Mouse (Mus musculus) lung, embryonic 14.5 days (tissue): Measurements from ENCODE around the gene Gm4871. TPM values are rescaled to one million over a fixed set of nuclear protein-coding genes. Genes with fewer than 3 reads are reported as not detected.
"Not testable (repeated sequence)": the region's sequence is repeated elsewhere in the genome, so short reads cannot be mapped to it uniquely, and the experiment has no call there.

Experiments used
- ATAC-seq: fragments of 200-750 bp; cut with Nextera tagmentation; 2 replicates; pipeline ENCODE4 v1.8.0; 2017; ENCODE audit warnings: mild to moderate bottlenecking, moderate TSS enrichment, moderate library complexity; ENCODE audit not compliant: insufficient read depth
- DNase-seq: peaks from one replicate; pipeline ENCODE4 v3.0.0-alpha.2; 2015
- H3K27ac ChIP-seq: fragments of 300-500 bp; sonication (generic); 2 replicates; pipeline ENCODE4 v1.5.1; 2014; ENCODE audit warnings: low read depth, mild to moderate bottlenecking, moderate library complexity
- H3K27me3 ChIP-seq: fragments of 300-500 bp; sonication (generic); 2 replicates; pipeline ENCODE4 v1.6.1; 2014; ENCODE audit warnings: low read length, control low read depth; ENCODE audit not compliant: insufficient read depth
- H3K36me3 ChIP-seq: fragments of 300-500 bp; sonication (generic); 2 replicates; pipeline ENCODE4 v1.6.1; 2014; ENCODE audit warnings: control low read depth; ENCODE audit not compliant: insufficient read depth
- H3K4me1 ChIP-seq: fragments of 300-500 bp; sonication (generic); 2 replicates; pipeline ENCODE4 v1.6.1; 2014; ENCODE audit warnings: antibody characterized with exemption, control low read depth; ENCODE audit not compliant: insufficient read depth
- H3K4me2 ChIP-seq: fragments of 300-500 bp; sonication (generic); 2 replicates; pipeline ENCODE4 v1.6.1; 2014; ENCODE audit warnings: mild to moderate bottlenecking
- H3K4me3 ChIP-seq: fragments of 300-500 bp; sonication (generic); 2 replicates; pipeline ENCODE4 v1.5.1; 2014; ENCODE audit warnings: low read depth, low read length
- H3K9ac ChIP-seq: fragments of 300-500 bp; sonication (generic); 2 replicates; pipeline ENCODE4 v1.6.1; 2014
- H3K9me3 ChIP-seq: fragments of 300-500 bp; sonication (generic); 2 replicates; pipeline ENCODE4 v1.6.1; 2016; ENCODE audit warnings: low read depth, low read length, control low read depth
- CTCF ChIP-seq: IDR thresholded peaks from 2 replicates; pipeline ENCODE4 v1.5.1; 2016; ENCODE audit warnings: antibody characterized with exemption, low read depth
- WGBS: fragments of 180-500 bp; shearing (Covaris S2); extraction: QIAGEN DNeasy Blood & Tissue Kit; methylation state at CpG from one replicate; pipeline ENCODE4 v1.1.7; 2014; 5-methylcytosine and 5-hydroxymethylcytosine counted together
- polyA plus RNA-seq: library from polyadenylated mRNA; unstranded; fragments of >200 nt; fragmentation: Nextera tagmentation; extraction: Ambion mirVana; gene quantifications from 2 replicates; pipeline ENCODE4 v1.2.1, GENCODE M21; 2014

The Gm4871 gene
- polyA plus RNA-seq, 1 experiment from 2014 or later, result not detected

DNA sequence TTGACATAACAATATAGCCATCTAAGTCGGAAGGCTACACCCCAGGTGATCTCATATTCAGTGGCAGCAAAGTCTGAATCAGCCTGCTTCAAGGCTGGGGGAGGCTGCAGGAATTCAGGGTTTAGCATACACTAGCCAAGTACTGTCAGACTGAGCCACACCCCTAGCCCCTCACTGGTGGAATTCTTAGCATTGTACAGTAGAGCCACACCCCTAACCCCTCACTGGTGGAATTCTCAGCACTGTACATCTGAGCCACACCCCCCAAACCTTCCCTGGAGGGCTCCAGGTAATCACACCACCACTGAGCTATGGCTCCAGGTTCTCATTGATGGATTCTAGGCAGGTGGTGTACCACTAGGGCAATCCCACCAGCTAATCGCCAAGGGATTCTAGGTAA is 27.0 kb upstream of the Gm4871 start:
- ATAC-seq, result peak; percentile 69; the same call in 1 of the 2 replicates
- 63% methylated on average over 2 of the region's 2 CpGs for WGBS

DNA sequence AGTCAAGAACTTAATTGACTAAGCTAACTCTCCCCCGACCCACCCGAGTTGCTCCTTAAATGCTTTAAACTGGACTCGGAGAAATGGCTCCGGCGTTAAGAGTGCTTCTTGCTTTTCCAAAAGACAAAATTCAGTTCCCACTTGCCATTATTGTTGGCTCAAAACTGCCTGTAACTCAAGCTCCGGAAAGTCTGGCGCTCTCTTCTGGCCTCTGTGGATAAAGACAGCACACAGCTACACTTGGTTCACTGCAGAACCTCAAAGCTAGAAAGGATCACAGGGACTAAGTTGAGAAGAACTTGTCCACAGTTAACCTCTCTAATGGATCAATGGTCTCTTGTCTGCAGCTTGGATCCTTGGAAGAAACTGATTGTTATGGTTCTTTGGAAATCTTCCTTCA is 26.2 kb upstream of the Gm4871 start:
- H3K9ac ChIP-seq, result no peak overlapping the region
- no peak for ATAC-seq
- H3K4me3 ChIP-seq, result no peak overlapping the region
- no peak overlapping the region for H3K27ac ChIP-seq
- WGBS, result 91% methylated on average over 7 of the region's 7 CpGs
- no peak for TF ChIP-seq CTCF
- no peak overlapping the region for H3K4me2 ChIP-seq
- H3K36me3 ChIP-seq, result no peaks in the 10 kb centered on the region
- no peaks in the 10 kb centered on the region for H3K4me1 ChIP-seq
- H3K27me3 ChIP-seq, result no peaks in the 10 kb centered on the region
- no peak for DNase-seq
- no peaks in the 10 kb centered on the region for H3K9me3 ChIP-seq

More for the DNA sequence above, 27.0 kb upstream of the Gm4871 start:
- H3K9me3 ChIP-seq, result no peaks in the 10 kb centered on the region
- H3K4me2 ChIP-seq, result no peak overlapping the region
- H3K4me1 ChIP-seq, result no peaks in the 10 kb centered on the region
- DNase-seq, result peak; percentile 27
- H3K9ac ChIP-seq, result no peak overlapping the region
- H3K36me3 ChIP-seq, result no peaks in the 10 kb centered on the region
- H3K27ac ChIP-seq, result no peak overlapping the region
- no peak overlapping the region for H3K4me3 ChIP-seq
- TF ChIP-seq CTCF, result no peak
- no peaks in the 10 kb centered on the region for H3K27me3 ChIP-seq

DNA sequence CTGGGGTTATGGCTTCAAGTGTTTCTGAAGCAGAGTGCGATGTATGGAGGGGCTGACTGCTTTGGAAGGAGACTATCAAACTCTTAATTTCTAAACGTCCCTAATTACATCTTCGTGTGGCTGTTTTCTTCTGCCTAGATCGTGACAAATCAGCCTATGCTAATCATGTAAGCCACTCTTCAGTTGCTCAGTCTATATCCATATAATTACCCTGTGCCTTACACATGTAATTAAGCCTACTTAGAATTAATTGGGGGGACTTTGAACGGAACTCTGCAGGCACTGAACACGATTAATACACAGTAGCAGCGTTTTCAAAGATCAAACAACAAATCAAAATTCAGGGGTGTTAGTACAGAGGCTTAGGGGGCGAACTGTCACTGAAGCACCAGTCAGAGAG is 25.4 kb upstream of the Gm4871 start:
- no peaks in the 10 kb centered on the region for H3K27me3 ChIP-seq
- H3K9ac ChIP-seq, result no peak overlapping the region
- ATAC-seq, result no peak
- H3K4me3 ChIP-seq, result no peak overlapping the region
- no peak for TF ChIP-seq CTCF
- H3K27ac ChIP-seq, result no peak overlapping the region
- no peaks in the 10 kb centered on the region for H3K9me3 ChIP-seq
- WGBS, result 73% methylated on average over 8 of the region's 8 CpGs
- H3K4me2 ChIP-seq, result no peak overlapping the region
- H3K4me1 ChIP-seq, result no peaks in the 10 kb centered on the region
- no peaks in the 10 kb centered on the region for H3K36me3 ChIP-seq
- DNase-seq, result no peak

DNA sequence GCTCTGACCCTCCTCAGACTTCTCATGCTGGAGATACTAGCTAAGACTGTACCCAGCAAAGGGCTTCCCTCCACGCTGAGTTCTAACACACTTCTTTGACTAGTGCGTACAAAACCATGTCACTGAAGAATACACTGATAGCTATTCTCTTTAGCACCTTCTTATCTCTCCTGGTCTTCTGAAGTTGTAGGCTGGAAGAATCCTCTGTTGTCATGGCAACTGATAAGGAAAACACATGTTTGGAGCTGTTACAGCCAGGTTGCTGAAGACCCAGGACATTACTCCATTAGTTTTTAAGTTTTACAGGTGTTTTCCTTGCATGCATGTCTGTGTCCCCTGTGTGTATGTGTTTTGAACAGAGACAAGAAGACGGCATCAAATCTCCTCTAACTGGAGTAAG is 21.6 kb upstream of the Gm4871 start:
- H3K27ac ChIP-seq, H3K4me3 ChIP-seq, H3K4me2 ChIP-seq, H3K27me3 ChIP-seq, ATAC-seq, H3K36me3 ChIP-seq, H3K9me3 ChIP-seq, H3K4me1 ChIP-seq, DNase-seq, H3K9ac ChIP-seq: not testable (repeated sequence)
- 33% methylated on average over 3 of the region's 3 CpGs for WGBS

DNA sequence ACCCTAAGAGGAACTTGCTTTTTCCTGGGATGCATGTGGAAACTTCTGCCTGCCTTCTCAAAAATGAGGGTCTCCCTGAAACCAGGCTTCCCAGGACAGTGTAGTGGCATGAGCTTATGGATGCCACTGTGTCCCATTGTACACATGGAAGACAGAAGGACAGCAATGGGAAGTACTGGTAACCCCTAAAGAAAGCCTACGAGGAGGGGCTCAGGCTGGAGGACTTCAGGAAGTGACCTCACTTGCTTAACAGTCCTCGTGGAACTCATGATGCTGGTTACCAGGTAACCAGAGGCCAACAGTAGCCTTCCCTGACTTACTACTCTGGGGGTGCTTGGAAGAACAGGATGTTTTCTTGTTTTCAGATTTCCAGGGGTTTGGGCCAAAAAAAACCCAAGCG is 10.1 kb upstream of the Gm4871 start, which contains the start of gene 1700018F24Rik:
Gene 1700018F24Rik (plus strand): TSS at position 301 of the 400 bp plus-strand sequence.
- 57% methylated on average over 3 of the region's 3 CpGs for WGBS
- H3K36me3 ChIP-seq, H3K9me3 ChIP-seq, H3K27me3 ChIP-seq, H3K4me3 ChIP-seq, H3K4me1 ChIP-seq, DNase-seq, H3K9ac ChIP-seq, H3K4me2 ChIP-seq, ATAC-seq, H3K27ac ChIP-seq: not testable (repeated sequence)

DNA sequence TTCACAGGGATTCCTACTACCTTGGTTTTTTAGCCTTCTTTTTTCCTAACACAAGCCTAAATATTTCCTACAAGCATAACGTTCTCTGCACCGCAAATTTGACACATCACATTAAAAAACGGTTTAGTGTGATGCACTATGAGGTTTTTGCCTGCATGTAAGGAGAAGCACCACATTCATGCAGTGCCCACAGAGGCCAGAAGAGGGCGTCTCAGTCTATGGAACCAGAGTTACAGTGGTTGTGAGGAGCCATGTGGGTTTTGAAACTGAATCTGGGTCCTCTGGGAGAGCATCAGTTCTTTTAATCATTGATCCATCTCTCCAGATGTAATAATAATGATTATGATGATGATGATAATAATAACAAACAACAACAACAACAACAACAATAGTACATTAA is 9.1 kb upstream of the Gm4871 start:
- no peak overlapping the region for H3K4me2 ChIP-seq
- DNase-seq, result peak; percentile 44
- H3K27ac ChIP-seq, result no peak overlapping the region
- no peaks in the 10 kb centered on the region for H3K36me3 ChIP-seq
- ATAC-seq, result no peak
- H3K4me3 ChIP-seq, result no peak overlapping the region
- H3K4me1 ChIP-seq, result no peaks in the 10 kb centered on the region
- WGBS, result 44% methylated on average over 4 of the region's 4 CpGs
- H3K27me3 ChIP-seq, result no peaks in the 10 kb centered on the region
- peak; percentile 52 for TF ChIP-seq CTCF
- no peaks in the 10 kb centered on the region for H3K9me3 ChIP-seq
- no peak overlapping the region for H3K9ac ChIP-seq

DNA sequence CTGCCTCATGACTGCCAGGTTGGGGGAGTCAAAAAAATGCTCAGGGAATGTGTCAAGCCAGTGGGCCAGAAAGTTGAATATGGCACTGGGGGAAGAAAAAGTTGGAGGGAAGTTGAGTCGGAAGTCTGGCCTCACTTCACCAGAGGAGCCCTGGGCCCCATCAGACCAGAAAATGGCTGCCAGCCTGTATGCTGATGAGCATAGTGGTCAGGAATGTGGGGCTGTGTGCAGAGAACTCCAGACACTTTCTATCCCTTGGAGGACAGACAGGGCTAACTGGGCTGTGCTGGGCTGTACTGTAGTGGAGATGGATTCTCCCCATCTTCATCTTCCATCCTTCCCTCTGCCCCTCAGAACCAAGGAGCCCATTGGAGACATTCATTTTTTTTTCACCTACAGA is 2.1 kb downstream of the Gm4871 start:
- H3K4me1 ChIP-seq, H3K9me3 ChIP-seq, H3K27ac ChIP-seq, H3K27me3 ChIP-seq, H3K4me3 ChIP-seq, H3K9ac ChIP-seq, H3K36me3 ChIP-seq, H3K4me2 ChIP-seq, DNase-seq, ATAC-seq: not testable (repeated sequence)
- 68% methylated on average over 1 of the region's 1 CpGs for WGBS

DNA sequence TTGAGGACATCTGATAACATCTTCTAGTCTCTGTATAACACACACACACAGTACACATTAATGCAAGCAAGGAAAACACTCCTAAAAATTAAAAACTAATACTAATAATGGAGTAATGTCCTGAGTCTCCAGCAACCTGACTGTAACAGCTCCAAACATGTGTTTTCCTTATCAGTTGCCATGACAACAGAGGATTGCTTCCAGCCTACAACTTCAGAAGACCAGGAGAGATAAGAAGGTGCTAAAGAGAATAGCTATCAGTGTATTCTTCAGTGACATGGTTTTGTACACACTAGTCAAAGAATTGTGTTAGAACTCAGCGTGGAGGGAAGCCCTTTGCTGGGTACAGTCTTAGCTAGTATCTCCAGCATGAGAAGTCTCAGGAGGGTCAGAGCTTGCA is 11.8 kb downstream of the Gm4871 start:
- H3K27me3 ChIP-seq, ATAC-seq, H3K4me2 ChIP-seq, H3K27ac ChIP-seq, H3K4me3 ChIP-seq, DNase-seq, H3K9ac ChIP-seq, H3K4me1 ChIP-seq, H3K36me3 ChIP-seq, H3K9me3 ChIP-seq: not testable (repeated sequence)
- WGBS, result 23% methylated on average over 1 of the region's 1 CpGs

DNA sequence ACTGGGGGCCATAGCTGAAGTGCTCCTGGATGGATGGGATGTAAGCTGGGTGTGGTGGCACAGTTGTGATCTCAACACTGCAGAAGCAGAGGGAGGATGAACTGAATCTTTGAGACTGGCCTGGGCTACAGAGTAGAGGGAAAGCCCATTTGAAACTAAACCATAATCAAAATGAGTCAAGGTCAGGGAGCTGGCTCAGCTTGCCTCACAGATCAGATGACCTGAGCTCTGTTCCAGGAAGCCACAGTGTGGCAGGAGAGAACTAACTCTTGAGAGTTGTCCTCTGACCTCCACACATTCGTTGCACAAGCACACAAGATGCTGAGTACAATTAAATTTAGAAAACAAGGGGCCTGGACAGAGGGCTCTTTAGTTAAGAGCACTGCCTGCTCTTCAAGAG is 12.3 kb downstream of the Gm4871 start:
- H3K4me2 ChIP-seq, result not testable (repeated sequence)
- 16% methylated on average over 1 of the region's 1 CpGs for WGBS

More for the DNA sequence above, 12.3 kb downstream of the Gm4871 start:
- H3K4me3 ChIP-seq, ATAC-seq, DNase-seq, H3K4me1 ChIP-seq, H3K27ac ChIP-seq, H3K27me3 ChIP-seq, H3K36me3 ChIP-seq, H3K9me3 ChIP-seq, H3K9ac ChIP-seq: not testable (repeated sequence)
